Mouse (Mus musculus) intestine, embryonic 14.5 days (tissue): ENCODE data around the gene Cyp8b1. TPM values are rescaled to one million over a fixed set of nuclear protein-coding genes. Genes with fewer than 3 reads are reported as not detected.

Experiments
- polyA plus RNA-seq: library from polyadenylated mRNA; unstranded; fragments of >200 nt; fragmentation: Nextera tagmentation; extraction: Ambion mirVana; gene quantifications from 2 replicates; pipeline ENCODE4 v1.2.1, GENCODE M21; 2014

Gene Cyp8b1
- polyA plus RNA-seq, 1 experiment from 2014 or later = not detected

Other genes starting within 250 kb of the Cyp8b1 start
- 9.5 and 9.7 TPM in 2 replicates for gene Sec22c, start 210.8 kb downstream of the Cyp8b1 start, polyA plus RNA-seq
- gene Ss18l2, start 206.0 kb downstream of the Cyp8b1 start, polyA plus RNA-seq = 135 and 152 TPM in 2 replicates
- gene Nktr, start 197.1 kb downstream of the Cyp8b1 start, polyA plus RNA-seq = 69.7 and 71.7 TPM in 2 replicates
- 13.1 and 14.1 TPM in 2 replicates for gene Zfp651, start 157.0 kb downstream of the Cyp8b1 start, polyA plus RNA-seq
- 0.22 and 0.26 TPM in 2 replicates for gene Klhl40, start 138.7 kb downstream of the Cyp8b1 start, polyA plus RNA-seq
- 2.0 and 2.4 TPM in 2 replicates for gene Hhatl, start 123.8 kb downstream of the Cyp8b1 start, polyA plus RNA-seq
- 1.9 and 2.5 TPM in 2 replicates for gene Ccdc13, start 76.8 kb downstream of the Cyp8b1 start, polyA plus RNA-seq
- 190 and 193 TPM in 2 replicates for gene Higd1a, start 57.9 kb downstream of the Cyp8b1 start, polyA plus RNA-seq
- gene Ackr2, start 17.9 kb downstream of the Cyp8b1 start, polyA plus RNA-seq = 0.23 and 0.24 TPM in 2 replicates
- 2.7 and 2.9 TPM in 2 replicates for gene Fam198a, start 34.7 kb upstream of the Cyp8b1 start, polyA plus RNA-seq
- 12.8 and 13.2 TPM in 2 replicates for gene Pomgnt2, start 80.8 kb upstream of the Cyp8b1 start, polyA plus RNA-seq
- gene Snrk, start 201.0 kb upstream of the Cyp8b1 start, polyA plus RNA-seq = 38.3 and 38.8 TPM in 2 replicates